Mouse (Mus musculus) MEL (cell line): ENCODE measurements at regions not wholly inside any gene's neighbourhood (a gene's known extent, or its start where the extent isn't known, plus 50 kb on each side); places are given as distances from the start of the nearest gene placed in this dataset.

Experiments used
- CTCF ChIP-seq, 3 experiments: IDR thresholded peaks in 2 of 3; conservative IDR thresholded peaks in 1 of 3; 2 replicates each; pipeline ENCODE4 v1.5.1; 2011 to 2012; ENCODE audit warnings: low read length in 3 of 3, low read depth in 2 of 3, mild to moderate bottlenecking in 2 of 3, improper control_type of control experiment in 1 of 3, inconsistent platforms in 1 of 3, mixed read lengths in 1 of 3, moderate library complexity in 1 of 3; ENCODE audit not compliant: control insufficient read depth in 1 of 3, insufficient read depth in 1 of 3, poor library complexity in 1 of 3, severe bottlenecking in 1 of 3
- EP300 ChIP-seq, 2 experiments: IDR thresholded peaks; 2 replicates each; pipeline ENCODE4 v1.6.1; 2011; ENCODE audit warnings: improper control_type of control experiment in 2 of 2, low read length in 2 of 2, low read depth in 1 of 2, mild to moderate bottlenecking in 1 of 2
- GATA1 ChIP-seq: IDR thresholded peaks from 2 replicates; pipeline ENCODE4 v1.6.1; 2011; ENCODE audit warnings: low read depth, low read length, improper control_type of control experiment
- KAT2A ChIP-seq: conservative IDR thresholded peaks from 2 replicates; pipeline ENCODE4 v1.6.1; 2012; ENCODE audit warnings: low read depth, low read length, improper control_type of control experiment, inconsistent platforms
- NELFE ChIP-seq: IDR thresholded peaks from 2 replicates; pipeline ENCODE4 v1.6.1; 2011; ENCODE audit warnings: low read depth, low read length, improper control_type of control experiment
- POLR2A ChIP-seq, 2 experiments: IDR thresholded peaks; 2 replicates each; pipeline ENCODE4 v1.6.1; 2011 to 2012; ENCODE audit warnings: low read length in 2 of 2, mild to moderate bottlenecking in 2 of 2, control low read depth in 1 of 2, improper control_type of control experiment in 1 of 2, low read depth in 1 of 2, moderate library complexity in 1 of 2; ENCODE audit not compliant: control insufficient read depth in 1 of 2, insufficient read depth in 1 of 2, poor library complexity in 1 of 2
- TBP ChIP-seq: IDR thresholded peaks from 2 replicates; pipeline ENCODE4 v1.8.0; 2011; ENCODE audit warnings: low read depth, low read length, improper control_type of control experiment
- TCF12 ChIP-seq: IDR thresholded peaks from 2 replicates; pipeline ENCODE4 v1.6.1; 2014; ENCODE audit warnings: low read depth, mild to moderate bottlenecking, inconsistent platforms, low read length, improper control_type of control experiment, moderate library complexity

DNA sequence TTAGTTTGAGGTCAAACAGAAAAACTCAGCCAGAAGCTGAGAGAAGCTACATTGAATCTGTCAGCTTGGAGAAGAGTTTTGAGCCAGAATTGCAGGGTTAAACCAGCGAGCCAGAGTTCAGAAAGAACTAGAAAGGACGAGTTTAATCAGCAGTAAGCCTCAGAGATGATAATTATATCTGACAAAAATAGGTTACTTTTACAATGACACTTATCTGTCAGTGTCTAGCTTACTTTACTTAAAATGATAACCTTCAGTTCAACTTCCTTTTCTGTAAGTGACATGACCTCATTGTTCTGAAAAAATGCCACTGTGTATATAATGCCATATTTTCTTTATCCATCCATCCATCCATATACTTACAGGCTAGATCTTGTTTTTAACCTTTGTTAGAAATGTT lies 2143.1 kb downstream of the 9330182O14Rik start:
- TF ChIP-seq TCF12 (peak; percentile 51; the same call in 1 of the 2 replicates), KAT2A (no peak), NELFE (no peak), CTCF (IDR thresholded peaks at IDR 0.05 in 2 of 3, conservative IDR thresholded peaks at IDR 0.05 in 1 of 3; ENCODE audit: control insufficient read depth in 1 of 3, insufficient read depth in 1 of 3, low read depth in 2 of 3, low read length in 3 of 3, poor library complexity in 1 of 3, severe bottlenecking in 1 of 3) (no peak), GATA1 (peak; percentile 81), TBP (no peak), POLR2A (IDR thresholded peaks at IDR 0.05; ENCODE audit: control insufficient read depth in 1 of 2, insufficient read depth in 1 of 2, low read depth in 1 of 2, low read length in 2 of 2, poor library complexity in 1 of 2) (no peak), EP300 (IDR thresholded peaks at IDR 0.05; ENCODE audit: low read depth in 1 of 2, low read length in 2 of 2) (peak; percentile 64 to 79)
